Mouse (Mus musculus): ENCODE results near the gene Slc25a44.
"Not testable (repeated sequence)": the region's sequence is repeated elsewhere in the genome, so short reads cannot be mapped to it uniquely, and the experiment has no call there.

Slc25a44 gene

DNA sequence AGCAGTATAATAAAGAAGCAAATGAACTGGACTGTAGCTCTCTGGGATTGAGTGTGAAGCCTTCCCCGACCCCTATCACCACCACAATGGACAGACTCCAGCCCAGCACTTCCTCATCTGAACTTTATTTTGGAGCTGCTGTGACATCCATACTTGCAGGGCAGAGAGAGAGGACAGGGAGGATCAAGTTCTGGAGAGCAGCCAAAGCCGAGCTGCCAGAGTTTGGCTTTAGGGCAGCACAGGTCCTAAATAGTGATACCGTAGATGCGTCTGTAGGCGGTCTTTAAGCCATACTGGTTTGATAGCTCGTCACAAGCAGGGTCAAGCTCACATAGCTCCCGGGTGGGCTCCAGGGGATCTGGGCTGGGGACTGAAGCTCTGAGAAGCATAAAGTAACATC, 56.4 kb downstream of the Slc25a44 start:
- DNase-seq (ENCODE audit: low read depth) = not testable (repeated sequence)

DNA sequence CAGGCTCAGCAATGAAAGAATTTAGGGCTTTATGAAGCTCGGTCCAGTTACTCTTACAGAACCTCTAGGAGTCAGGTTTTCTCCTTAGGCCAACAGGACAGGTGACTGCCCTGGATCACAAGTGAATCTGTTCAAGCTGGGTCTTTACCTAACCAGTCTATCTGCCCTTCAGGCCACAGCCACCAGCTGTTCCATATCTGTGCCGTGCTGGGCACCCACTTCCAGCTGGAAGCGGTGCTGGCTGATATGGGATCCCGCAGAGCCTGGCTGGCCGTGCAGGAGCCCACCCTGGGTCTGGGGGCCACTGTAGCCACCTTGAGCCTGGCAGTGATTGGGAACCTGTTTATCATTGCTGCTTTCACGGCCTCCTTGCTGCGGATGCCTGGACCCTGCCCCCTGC, 57.4 kb downstream of the Slc25a44 start:
- DNase-seq (ENCODE audit: low read depth) = not testable (repeated sequence)

DNA sequence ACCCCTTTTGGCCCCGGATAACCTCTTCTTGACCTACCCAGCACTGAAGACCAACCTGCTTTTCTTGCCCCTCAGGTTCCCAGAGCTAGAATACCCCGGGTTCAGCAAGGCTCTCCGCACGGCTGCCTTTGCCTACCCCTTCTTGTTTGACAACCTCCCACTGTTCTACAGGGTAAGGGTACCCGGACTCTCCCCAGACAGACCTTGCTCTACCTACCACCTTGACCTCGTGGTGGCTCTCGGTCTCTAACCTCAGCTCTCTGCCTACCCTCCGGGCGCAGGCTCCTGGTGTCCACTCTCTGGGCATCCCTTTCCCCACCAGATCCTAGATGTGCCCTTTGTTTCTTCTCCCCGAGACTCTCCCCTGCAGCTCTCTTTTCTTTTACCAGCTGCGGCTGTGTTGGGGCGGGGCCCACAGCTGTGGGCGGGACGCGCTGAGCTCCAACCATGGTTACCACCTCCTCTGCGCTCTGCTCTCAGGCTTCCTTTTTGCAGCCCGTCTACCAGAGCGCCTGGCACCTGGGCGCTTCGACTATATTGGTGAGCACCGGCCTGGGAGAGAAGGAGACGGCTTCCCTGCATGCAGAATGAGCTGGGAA, 58.0 kb downstream of the Slc25a44 start:
- DNase-seq (ENCODE audit: low read depth) = peak; percentile 59

DNA sequence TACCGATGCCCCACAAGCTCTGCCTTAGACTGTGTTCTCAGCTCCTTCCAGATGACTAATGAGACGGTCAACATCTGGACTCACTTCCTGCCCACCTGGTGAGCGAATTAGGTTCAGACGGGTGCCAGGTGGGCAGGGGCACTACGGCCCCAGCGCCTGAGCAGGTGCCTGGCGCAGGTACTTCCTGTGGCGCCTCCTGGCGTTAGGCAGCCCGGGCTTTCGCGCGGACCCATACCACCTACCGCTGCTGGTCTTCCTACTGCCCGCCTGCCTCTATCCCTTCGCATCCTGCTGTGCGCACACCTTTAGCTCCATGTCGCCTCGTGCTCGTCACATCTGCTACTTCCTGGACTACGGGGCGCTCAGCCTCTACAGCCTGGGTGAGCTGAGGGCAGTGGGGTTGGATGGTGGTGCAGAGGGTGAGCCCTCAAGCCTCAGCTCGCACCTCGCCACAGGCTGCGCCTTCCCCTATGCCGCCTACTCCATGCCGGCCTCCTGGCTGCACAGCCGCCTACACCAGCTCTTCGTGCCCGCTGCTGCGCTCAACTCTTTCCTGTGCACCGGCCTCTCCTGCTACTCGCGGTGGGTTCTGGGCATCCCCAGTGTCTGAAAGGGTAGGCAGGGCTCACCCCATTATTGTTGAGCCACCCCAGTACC, 59.1 kb downstream of the Slc25a44 start:
- peak; percentile 21 for DNase-seq (ENCODE audit: low read depth)

DNA sequence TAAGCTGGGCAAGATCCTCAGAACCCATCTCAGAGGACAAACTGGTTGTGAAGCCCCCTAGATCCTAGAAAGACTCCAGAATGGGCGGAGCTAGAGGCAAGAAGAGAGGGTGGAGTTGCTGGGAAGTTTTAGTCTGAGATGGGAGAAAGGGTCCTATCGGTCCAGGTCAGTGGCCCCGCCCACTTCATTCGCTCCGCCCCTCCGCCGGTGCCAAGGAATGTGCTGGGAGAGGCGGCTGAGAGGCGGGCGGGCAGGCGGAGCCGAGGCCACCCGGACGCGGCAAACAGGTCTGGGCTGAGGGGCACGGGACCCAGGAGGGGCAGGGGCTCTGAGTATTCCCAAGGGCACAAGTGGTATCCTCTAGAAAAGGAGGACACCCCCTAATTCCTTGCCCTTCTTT, 60.6 kb downstream of the Slc25a44 start, which contains the start of gene Paqr6:
Paqr6 (plus strand) TSS at position 248 of the 400 bp plus-strand sequence.
- no peak for DNase-seq (ENCODE audit: low read depth)

DNA sequence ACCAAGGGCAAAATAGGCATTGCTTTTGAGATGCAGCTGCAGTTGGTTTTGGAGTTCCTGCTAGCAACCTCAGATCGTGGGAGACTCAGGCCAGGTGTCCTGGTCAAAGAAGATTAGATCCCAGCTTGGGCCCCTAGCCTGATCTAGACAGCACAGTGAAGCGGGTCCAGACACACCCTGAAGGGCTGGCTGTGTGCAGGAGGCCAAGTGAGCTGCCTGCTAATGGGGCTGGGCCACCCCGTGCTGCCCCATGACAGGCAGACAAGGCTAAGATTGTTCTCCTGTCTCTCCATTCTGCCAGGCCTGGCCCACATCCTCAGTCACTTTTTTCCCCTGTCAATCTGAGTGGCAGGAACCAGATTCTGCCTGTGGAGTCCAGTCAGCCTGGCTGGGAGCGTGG, 61.2 kb downstream of the Slc25a44 start:
- no peak for DNase-seq (ENCODE audit: low read depth)

DNA sequence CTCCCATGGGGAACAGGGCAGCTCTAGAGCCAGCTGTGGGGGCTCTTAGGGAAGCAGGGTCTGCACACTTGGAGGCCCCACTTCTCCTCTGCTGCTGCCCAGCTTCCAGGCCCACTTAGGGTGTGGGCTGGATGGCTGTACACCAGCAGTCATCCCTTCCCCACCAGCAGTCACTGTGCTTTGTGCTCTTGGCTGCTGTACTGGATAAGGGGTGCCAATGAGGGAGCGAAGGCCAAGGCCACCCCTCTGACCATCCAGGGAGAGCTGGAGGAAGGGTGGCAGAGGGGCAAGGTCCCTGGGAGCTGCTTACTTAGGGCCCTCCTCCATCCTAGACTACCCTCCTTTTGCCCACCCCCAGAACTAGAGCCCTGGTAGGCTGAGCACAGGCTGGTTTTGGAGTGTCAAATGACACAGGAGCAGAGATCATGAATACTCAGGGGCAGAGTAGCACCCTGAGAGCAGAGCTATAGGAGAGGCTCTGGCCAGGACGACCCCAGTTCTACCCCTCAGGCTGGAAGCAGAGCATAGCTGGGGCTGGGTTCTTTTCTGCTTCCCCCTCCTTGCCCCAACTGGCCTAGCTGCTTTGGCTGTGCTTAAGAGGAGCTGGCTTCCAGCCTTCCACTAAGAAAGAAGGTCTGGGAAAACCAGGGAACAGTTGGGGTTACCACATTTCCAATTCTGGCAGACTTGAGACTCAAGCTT, 63.2 kb downstream of the Slc25a44 start:
- DNase-seq (ENCODE audit: low read depth) = no peak

DNA sequence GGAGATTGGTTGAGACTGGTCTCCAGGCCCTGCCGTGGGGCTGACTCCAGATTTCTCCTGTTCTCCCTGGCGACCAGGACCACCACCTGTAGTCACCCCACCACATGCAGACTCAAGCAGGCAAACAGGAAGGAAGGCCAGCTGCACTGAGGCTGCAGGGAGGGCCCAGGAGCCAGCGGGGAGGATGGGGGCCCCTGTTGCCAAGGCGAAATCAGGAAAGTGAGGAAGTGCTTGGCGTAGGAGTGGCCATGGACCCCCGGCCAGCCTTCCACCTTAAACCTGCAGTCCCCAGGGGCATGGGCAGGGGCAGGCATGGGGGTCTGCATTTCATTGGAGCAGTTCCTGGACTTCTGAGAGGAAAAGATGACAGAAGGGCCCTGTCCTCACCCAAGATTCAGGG, 63.8 kb downstream of the Slc25a44 start:
- no peak for DNase-seq (ENCODE audit: low read depth)
